Mouse (Mus musculus): ENCODE data around the gene Dad1.

The Dad1 gene

DNA sequence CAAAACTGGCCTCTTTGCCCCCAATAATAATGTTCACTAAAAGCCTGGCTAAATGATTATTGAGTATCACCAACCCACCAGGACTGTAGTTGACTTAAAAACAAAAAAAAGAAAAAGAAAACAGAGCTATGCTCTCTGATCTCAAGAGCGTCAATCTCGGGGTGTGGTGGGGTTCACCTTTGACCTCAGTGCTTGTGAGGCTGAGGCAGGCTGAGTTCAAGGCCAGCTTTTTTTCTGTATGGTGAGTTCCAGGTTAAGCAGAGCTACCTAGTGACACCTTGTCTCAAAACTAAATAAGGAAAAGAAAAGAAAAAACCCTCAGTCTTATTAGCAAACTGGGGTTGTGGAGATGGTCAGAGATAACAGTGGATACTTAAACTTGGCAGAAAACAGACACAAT, 43.5 kb downstream of the Dad1 start:
- Histone ChIP-seq H3K9me3 (ENCODE audit: low read length) (no peaks in the 10 kb centered on the region), H3K36me3 (ENCODE audit: insufficient read depth, low read length) (no peaks in the 10 kb centered on the region), H3K4me3 (replicated peaks; ENCODE audit: low read length) (no peak overlapping the region), H3K27me3 (ENCODE audit: insufficient read depth, low read length) (no peaks in the 10 kb centered on the region), H3K4me1 (replicated peaks; ENCODE audit: low read depth, low read length) (no peaks in the 10 kb centered on the region)
- TF ChIP-seq CTCF (conservative IDR thresholded peaks at IDR 0.05; ENCODE audit: low read length) (no peak), POU5F1 (IDR thresholded peaks at IDR 0.05; ENCODE audit: borderline replicate concordance, low read length) (no peak), NANOG (IDR thresholded peaks at IDR 0.05; ENCODE audit: borderline replicate concordance, low read length) (no peak)

DNA sequence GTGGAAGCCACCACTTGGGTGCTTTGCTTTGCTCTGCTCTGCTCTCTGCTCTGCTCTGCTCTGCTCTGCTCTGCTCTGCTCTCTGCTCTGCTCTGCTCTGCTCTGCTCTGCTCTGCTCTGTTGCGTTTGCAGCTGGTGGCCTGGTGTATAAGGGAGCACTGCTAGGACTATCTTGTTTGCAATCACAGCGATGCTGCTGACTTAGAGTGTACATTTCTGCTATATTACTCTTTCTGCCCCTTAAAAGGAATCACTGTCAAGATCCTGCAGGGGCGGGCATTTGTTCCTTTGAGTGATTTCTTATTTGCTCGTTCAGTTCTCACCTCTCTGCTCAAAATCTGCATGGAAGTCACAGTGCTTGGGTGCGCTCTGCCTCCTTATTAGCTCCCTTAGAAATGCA, 44.0 kb downstream of the Dad1 start:
- H3K9me3 ChIP-seq (ENCODE audit: low read length): no peaks in the 10 kb centered on the region
- H3K4me3 ChIP-seq (replicated peaks; ENCODE audit: low read length): no peak overlapping the region
- no peaks in the 10 kb centered on the region for H3K4me1 ChIP-seq (replicated peaks; ENCODE audit: low read depth, low read length)
- H3K36me3 ChIP-seq (ENCODE audit: insufficient read depth, low read length): no peaks in the 10 kb centered on the region
- TF ChIP-seq POU5F1 (IDR thresholded peaks at IDR 0.05; ENCODE audit: borderline replicate concordance, low read length) (no peak), CTCF (conservative IDR thresholded peaks at IDR 0.05; ENCODE audit: low read length) (no peak), NANOG (IDR thresholded peaks at IDR 0.05; ENCODE audit: borderline replicate concordance, low read length) (no peak)
- no peaks in the 10 kb centered on the region for H3K27me3 ChIP-seq (ENCODE audit: insufficient read depth, low read length)

DNA sequence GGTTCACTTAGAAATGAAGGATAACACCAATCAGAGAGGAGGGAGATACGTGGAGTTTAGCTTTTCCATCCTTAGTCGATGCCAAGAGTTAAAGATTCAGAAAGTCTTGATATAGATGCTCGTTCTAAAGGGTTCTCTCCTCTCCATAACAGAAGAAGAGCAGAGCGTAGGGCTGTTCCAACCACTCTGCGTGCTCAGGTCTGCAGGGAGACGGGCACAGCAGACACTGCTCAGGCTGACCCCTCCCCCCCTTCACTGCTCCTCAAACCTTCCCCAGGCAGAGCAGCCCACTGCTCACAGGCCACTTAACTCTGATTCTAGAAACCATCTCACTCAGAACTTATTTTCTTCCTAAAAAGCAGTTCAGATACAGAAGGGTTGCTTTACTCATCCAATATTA, 45.2 kb downstream of the Dad1 start:
- no peak overlapping the region for H3K4me3 ChIP-seq (replicated peaks; ENCODE audit: low read length)
- no peaks in the 10 kb centered on the region for H3K4me1 ChIP-seq (replicated peaks; ENCODE audit: low read depth, low read length)
- TF ChIP-seq POU5F1 (IDR thresholded peaks at IDR 0.05; ENCODE audit: borderline replicate concordance, low read length): no peak
- no peak for TF ChIP-seq NANOG (IDR thresholded peaks at IDR 0.05; ENCODE audit: borderline replicate concordance, low read length)
- no peak for TF ChIP-seq CTCF (conservative IDR thresholded peaks at IDR 0.05; ENCODE audit: low read length)
- no peaks in the 10 kb centered on the region for H3K27me3 ChIP-seq (ENCODE audit: insufficient read depth, low read length)
- no peaks in the 10 kb centered on the region for H3K36me3 ChIP-seq (ENCODE audit: insufficient read depth, low read length)
- no peaks in the 10 kb centered on the region for H3K9me3 ChIP-seq (ENCODE audit: low read length)

DNA sequence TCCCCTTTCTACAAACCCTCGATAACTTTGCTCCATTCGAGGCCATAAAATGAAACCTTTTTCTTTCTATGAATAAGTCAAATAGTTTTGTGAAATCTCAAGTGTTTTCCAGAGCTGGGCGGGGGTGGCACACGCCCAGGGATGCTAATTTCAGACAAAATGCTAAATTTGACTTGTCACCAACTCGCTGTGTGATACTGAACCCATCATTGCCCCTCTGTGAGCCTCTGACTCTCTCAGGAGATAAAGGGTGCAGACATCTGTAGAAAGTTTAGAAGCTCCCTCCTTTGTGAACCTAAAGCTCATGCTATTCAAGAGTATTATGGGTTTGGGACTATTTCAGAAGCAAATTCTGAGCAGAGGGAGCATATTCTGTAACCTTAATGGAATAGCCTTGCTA, 46.0 kb downstream of the Dad1 start:
- Histone ChIP-seq H3K27me3 (ENCODE audit: insufficient read depth, low read length) (no peaks in the 10 kb centered on the region), H3K4me1 (replicated peaks; ENCODE audit: low read depth, low read length) (no peaks in the 10 kb centered on the region), H3K4me3 (replicated peaks; ENCODE audit: low read length) (no peak overlapping the region), H3K36me3 (ENCODE audit: insufficient read depth, low read length) (no peaks in the 10 kb centered on the region), H3K9me3 (ENCODE audit: low read length) (no peaks in the 10 kb centered on the region)
- TF ChIP-seq POU5F1 (IDR thresholded peaks at IDR 0.05; ENCODE audit: borderline replicate concordance, low read length) (no peak), NANOG (IDR thresholded peaks at IDR 0.05; ENCODE audit: borderline replicate concordance, low read length) (no peak), CTCF (conservative IDR thresholded peaks at IDR 0.05; ENCODE audit: low read length) (no peak)

DNA sequence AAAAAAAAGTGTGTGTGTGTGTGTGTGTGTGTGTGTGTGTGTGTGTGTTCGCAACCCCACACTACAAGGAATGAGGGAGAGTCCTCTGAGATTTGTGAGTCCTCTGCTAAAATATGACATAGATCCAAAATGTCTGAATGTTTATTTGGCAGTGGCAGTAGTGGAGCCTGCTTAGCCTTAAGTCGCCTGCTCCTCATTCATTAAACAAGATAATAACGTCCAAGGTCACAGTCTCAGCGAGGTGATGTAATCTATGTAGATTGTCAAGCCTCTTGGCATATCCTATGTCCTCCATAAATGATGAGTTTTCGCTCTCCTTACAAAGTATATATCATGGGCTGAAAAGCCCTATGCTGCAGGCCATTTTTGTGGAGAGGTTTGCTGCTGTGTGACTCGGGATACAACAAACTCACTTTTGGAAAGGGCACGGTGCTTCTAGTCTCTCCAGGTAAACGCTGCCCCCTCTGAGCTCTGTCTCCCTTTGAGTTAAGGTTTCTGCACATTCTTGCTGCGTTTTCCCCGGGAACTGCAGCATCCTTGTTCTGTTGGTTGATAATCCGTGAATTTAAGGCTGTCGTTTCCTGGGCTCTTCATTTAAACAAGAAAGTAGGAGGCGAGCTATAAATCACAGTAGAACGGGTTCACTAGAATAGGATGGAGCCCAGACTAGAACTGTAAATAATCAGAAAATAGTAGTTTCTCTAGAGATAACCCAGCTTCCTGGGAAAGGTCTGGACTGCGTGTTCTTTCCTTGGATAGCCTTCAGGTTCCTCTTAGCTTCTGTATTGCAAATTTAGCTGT, 47.0 kb downstream of the Dad1 start:
- H3K4me1 ChIP-seq (replicated peaks; ENCODE audit: low read depth, low read length): no peaks in the 10 kb centered on the region
- no peak overlapping the region for H3K4me3 ChIP-seq (replicated peaks; ENCODE audit: low read length)
- no peaks in the 10 kb centered on the region for H3K9me3 ChIP-seq (ENCODE audit: low read length)
- no peaks in the 10 kb centered on the region for H3K36me3 ChIP-seq (ENCODE audit: insufficient read depth, low read length)
- TF ChIP-seq POU5F1 (IDR thresholded peaks at IDR 0.05; ENCODE audit: borderline replicate concordance, low read length): no peak
- no peak for TF ChIP-seq NANOG (IDR thresholded peaks at IDR 0.05; ENCODE audit: borderline replicate concordance, low read length)
- no peak for TF ChIP-seq CTCF (conservative IDR thresholded peaks at IDR 0.05; ENCODE audit: low read length)
- no peaks in the 10 kb centered on the region for H3K27me3 ChIP-seq (ENCODE audit: insufficient read depth, low read length)

DNA sequence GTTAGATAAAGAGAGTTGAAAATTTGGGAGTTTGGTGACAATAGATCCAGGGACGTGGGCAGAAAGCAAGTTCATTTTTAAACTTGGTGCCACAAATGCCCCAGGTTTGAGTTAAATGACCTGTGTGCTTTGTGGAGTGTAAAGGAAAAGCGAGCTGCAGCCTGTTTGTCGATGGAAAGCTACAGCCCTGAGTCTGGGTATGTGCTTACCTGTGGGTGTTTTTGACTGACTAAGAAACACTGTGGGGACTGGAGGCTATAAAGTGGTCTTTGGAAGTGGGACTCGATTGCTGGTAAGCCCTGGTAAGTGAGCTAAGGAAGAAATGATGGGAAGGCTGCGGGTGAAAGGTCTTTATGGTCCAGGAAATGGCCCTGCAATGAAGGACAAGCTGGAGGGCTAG, 47.6 kb downstream of the Dad1 start:
- TF ChIP-seq POU5F1 (IDR thresholded peaks at IDR 0.05; ENCODE audit: borderline replicate concordance, low read length): no peak
- no peak for TF ChIP-seq CTCF (conservative IDR thresholded peaks at IDR 0.05; ENCODE audit: low read length)
- no peak for TF ChIP-seq NANOG (IDR thresholded peaks at IDR 0.05; ENCODE audit: borderline replicate concordance, low read length)
- Histone ChIP-seq H3K27me3 (ENCODE audit: insufficient read depth, low read length) (no peaks in the 10 kb centered on the region), H3K36me3 (ENCODE audit: insufficient read depth, low read length) (no peaks in the 10 kb centered on the region), H3K4me1 (replicated peaks; ENCODE audit: low read depth, low read length) (no peaks in the 10 kb centered on the region), H3K9me3 (ENCODE audit: low read length) (no peaks in the 10 kb centered on the region), H3K4me3 (replicated peaks; ENCODE audit: low read length) (no peak overlapping the region)

DNA sequence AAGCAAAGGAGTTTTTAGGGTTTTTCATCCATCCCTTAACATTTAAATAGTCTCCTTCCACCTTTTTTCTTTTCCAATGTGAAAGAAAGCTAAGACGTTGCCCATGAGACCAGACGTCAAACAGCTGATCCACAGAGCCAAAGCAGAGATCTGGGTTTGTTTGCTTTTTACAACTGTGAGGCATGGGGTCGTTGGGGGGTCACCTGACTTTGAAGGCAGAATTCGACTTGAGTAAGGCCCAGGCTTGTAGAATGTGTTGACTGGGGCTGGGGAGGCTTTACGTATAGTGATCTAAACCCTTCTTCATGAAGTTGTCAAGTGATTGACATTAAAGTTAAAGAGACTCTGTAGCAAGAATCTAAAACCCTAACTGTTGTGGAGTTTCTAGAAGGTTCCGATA, 48.0 kb downstream of the Dad1 start:
- Histone ChIP-seq H3K4me1 (replicated peaks; ENCODE audit: low read depth, low read length) (no peaks in the 10 kb centered on the region), H3K4me3 (replicated peaks; ENCODE audit: low read length) (no peak overlapping the region), H3K36me3 (ENCODE audit: insufficient read depth, low read length) (no peaks in the 10 kb centered on the region), H3K27me3 (ENCODE audit: insufficient read depth, low read length) (no peaks in the 10 kb centered on the region), H3K9me3 (ENCODE audit: low read length) (no peaks in the 10 kb centered on the region)
- TF ChIP-seq POU5F1 (IDR thresholded peaks at IDR 0.05; ENCODE audit: borderline replicate concordance, low read length): no peak
- no peak for TF ChIP-seq NANOG (IDR thresholded peaks at IDR 0.05; ENCODE audit: borderline replicate concordance, low read length)

DNA sequence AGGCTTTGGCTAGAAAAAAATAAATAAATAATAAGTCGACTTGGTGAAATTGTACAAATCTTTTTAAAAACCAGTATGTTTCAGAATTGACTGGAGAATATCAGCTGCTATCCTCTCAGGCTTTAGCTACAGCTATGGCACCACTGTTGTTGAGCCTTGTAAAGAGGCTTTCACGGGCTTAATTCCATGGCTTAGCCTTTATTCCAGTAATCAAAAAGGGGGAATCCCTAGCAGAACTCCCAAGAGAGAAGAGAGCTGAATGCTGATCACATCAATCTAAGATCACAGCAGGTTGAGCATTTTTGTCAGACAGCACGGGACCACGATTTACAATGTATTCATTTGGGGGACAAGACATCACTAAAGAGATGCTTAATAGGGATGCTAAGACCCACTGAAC, 49.1 kb downstream of the Dad1 start:
- Histone ChIP-seq H3K4me1 (replicated peaks; ENCODE audit: low read depth, low read length) (no peaks in the 10 kb centered on the region), H3K27me3 (ENCODE audit: insufficient read depth, low read length) (no peaks in the 10 kb centered on the region), H3K36me3 (ENCODE audit: insufficient read depth, low read length) (no peaks in the 10 kb centered on the region), H3K9me3 (ENCODE audit: low read length) (peaks cover 8% of the 10 kb centered on the region), H3K4me3 (replicated peaks; ENCODE audit: low read length) (no peak overlapping the region)
- TF ChIP-seq CTCF (conservative IDR thresholded peaks at IDR 0.05; ENCODE audit: low read length) (no peak), POU5F1 (IDR thresholded peaks at IDR 0.05; ENCODE audit: borderline replicate concordance, low read length) (no peak), NANOG (IDR thresholded peaks at IDR 0.05; ENCODE audit: borderline replicate concordance, low read length) (no peak)

DNA sequence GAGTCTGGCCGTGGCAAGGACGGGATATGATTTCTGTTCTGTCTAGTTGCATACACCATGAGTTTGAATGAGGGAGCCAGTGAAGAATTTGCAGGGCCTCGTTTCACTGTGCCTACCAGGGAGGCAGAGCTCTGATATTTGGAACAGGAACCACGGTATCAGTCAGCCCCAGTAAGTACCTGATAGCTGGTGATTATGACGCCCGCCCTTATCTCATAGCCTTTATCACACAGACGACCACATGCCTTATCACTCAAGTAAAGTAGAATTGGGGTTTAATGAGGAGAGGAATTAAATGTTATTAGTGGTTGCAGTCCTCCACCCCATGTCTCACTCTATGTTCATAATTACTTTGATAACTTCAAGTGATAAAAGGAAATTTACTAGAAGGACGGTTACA, 49.6 kb downstream of the Dad1 start:
- no peak overlapping the region for H3K4me3 ChIP-seq (replicated peaks; ENCODE audit: low read length)
- peaks cover 12% of the 10 kb centered on the region for H3K9me3 ChIP-seq (ENCODE audit: low read length)
- no peaks in the 10 kb centered on the region for H3K27me3 ChIP-seq (ENCODE audit: insufficient read depth, low read length)
- no peaks in the 10 kb centered on the region for H3K4me1 ChIP-seq (replicated peaks; ENCODE audit: low read depth, low read length)
- H3K36me3 ChIP-seq (ENCODE audit: insufficient read depth, low read length): no peaks in the 10 kb centered on the region
- TF ChIP-seq POU5F1 (IDR thresholded peaks at IDR 0.05; ENCODE audit: borderline replicate concordance, low read length) (no peak), NANOG (IDR thresholded peaks at IDR 0.05; ENCODE audit: borderline replicate concordance, low read length) (no peak), CTCF (conservative IDR thresholded peaks at IDR 0.05; ENCODE audit: low read length) (no peak)
